Mouse (Mus musculus) right cerebral cortex, adult 18-20 months (tissue): ENCODE data around the gene Spata2.

Experiments used
- DNase-seq: peaks from one replicate; pipeline ENCODE4 v3.0.0; 2022; ENCODE audit warnings: mixed read lengths

Gene Spata2

GRCm38 (mm10) chr2:167508569-167508968 is 15.9 kb upstream of the Spata2 start:
- no peak for DNase-seq

GRCm38 (mm10) chr2:167507719-167508385 is 15.2 kb upstream of the Spata2 start:
- no peak for DNase-seq

GRCm38 (mm10) chr2:167506546-167507260 is 14.0 kb upstream of the Spata2 start:
- DNase-seq = no peak

- no peak for DNase-seq
Observed at GRCm38 (mm10) chr2:167505127-167505526, 12.4 kb upstream of the Spata2 start.

- no peak for DNase-seq
Observed at GRCm38 (mm10) chr2:167503896-167504349, 11.2 kb upstream of the Spata2 start.

GRCm38 (mm10) chr2:167503253-167503895 is 10.7 kb upstream of the Spata2 start:
- peak; percentile 90 for DNase-seq

- DNase-seq = no peak
Observed at GRCm38 (mm10) chr2:167502554-167503252, 10.0 kb upstream of the Spata2 start.

GRCm38 (mm10) chr2:167497272-167497671 is 4.6 kb upstream of the Spata2 start:
- DNase-seq = no peak

GRCm38 (mm10) chr2:167496437-167496836 is 3.8 kb upstream of the Spata2 start:
- peak; percentile 75 for DNase-seq

GRCm38 (mm10) chr2:167491757-167492708 is 654 bp downstream of the Spata2 start, which contains the start of gene Rnf114:
Gene Rnf114 (plus strand): TSS chr2:167492645.
- no peak for DNase-seq

- peak; percentile 67 for DNase-seq
Observed at GRCm38 (mm10) chr2:167490813-167491525, 1.7 kb downstream of the Spata2 start.

GRCm38 (mm10) chr2:167487994-167488393 is 4.7 kb downstream of the Spata2 start:
- DNase-seq = no peak

GRCm38 (mm10) chr2:167487551-167487950 is 5.1 kb downstream of the Spata2 start:
- DNase-seq = no peak

GRCm38 (mm10) chr2:167486573-167486972 is 6.1 kb downstream of the Spata2 start:
- DNase-seq = no peak

GRCm38 (mm10) chr2:167485501-167486377 is 6.9 kb downstream of the Spata2 start:
- DNase-seq = no peak

GRCm38 (mm10) chr2:167484932-167485331 is 7.8 kb downstream of the Spata2 start:
- no peak for DNase-seq

- no peak for DNase-seq
Observed at GRCm38 (mm10) chr2:167483827-167484410, 8.8 kb downstream of the Spata2 start.

GRCm38 (mm10) chr2:167483081-167483826 is 9.4 kb downstream of the Spata2 start:
- no peak for DNase-seq

GRCm38 (mm10) chr2:167482681-167483080 is 10.0 kb downstream of the Spata2 start:
- no peak for DNase-seq
